Mouse (Mus musculus): ENCODE results near the gene Pilra.
A peak's percentile ranks its signal among the peaks of the same experiment; 100 is the strongest.

The Pilra gene

DNA sequence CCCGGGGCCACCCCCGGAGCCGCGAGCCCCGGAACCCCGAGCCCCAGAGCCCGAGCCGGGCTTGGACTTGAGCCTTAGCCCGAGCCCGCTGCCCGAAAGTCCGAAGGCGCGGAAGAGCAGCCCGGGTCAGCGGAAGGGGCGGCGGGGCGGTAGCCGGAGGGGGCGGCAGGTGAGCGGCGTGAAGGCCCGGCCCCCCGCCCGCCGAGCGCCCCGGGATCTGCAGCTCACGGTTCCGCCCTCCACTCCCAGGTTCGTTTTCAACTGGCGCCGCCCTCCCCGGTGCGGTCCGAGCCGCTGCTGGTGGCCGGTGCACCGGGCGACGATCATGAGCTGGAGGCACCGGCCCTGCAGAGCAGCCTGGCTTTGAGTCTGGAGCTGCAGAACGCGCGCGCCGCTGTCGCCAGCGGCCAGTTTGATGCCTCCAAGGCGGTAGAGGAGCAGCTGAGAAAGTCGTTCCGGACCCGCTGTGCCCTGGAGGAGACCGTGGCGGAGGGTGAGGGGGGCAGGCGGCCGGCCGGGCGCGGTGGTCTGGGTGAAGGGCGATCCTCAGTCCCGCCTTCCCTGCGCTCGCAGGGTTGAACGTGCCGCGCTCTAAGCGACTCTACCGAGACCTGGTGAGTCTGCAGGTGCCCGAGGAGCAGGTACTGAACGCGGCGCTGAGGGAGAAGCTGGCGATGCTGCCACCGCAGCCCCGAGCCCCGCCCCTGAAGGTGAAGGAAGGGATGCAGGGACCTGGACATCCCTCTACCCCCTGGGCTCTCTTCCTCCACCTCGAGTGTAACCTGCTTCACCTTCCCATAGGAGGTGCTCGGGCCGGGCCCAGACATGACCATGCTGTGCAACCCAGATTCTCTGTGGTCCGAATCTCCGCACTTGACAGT, 56.8 kb downstream of the Pilra start:
- peak; percentile 50 for DNase-seq (ENCODE audit: low spot score)

- DNase-seq (ENCODE audit: low spot score) = peak; percentile 100
Measured at GRCm38 (mm10) chr5:137778635-137779034, 57.4 kb downstream of the Pilra start, which contains the start of gene Ppp1r35. TSS of gene Ppp1r35 (plus strand) at chr5:137778849.

DNA sequence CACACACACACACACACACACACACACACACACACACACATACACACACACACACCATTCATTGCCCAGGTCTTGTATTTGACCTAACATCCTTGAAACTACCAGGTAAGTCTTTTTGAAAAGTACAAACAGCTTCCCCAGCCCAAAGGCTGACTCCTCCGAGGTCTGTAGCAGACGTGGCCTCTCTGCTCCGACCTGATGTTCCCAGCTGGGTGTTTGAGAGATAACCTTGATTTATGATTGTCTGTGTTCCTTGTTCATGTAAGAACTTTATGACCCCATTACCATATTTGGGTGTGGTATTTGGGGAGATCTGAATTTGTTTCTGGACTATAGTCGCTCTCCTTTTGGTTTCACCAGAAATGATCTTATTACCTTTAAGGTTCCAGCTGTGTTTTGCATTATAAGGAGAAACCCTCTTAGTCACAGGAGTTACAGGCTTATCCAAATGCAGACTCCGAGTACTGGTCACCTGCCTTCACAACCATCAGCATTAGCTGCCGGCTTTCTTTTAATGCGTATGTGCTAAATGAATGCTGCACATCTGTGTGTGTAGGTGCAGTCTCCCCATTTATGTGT, 58.7 kb downstream of the Pilra start:
- DNase-seq (ENCODE audit: low spot score) = no peak

DNA sequence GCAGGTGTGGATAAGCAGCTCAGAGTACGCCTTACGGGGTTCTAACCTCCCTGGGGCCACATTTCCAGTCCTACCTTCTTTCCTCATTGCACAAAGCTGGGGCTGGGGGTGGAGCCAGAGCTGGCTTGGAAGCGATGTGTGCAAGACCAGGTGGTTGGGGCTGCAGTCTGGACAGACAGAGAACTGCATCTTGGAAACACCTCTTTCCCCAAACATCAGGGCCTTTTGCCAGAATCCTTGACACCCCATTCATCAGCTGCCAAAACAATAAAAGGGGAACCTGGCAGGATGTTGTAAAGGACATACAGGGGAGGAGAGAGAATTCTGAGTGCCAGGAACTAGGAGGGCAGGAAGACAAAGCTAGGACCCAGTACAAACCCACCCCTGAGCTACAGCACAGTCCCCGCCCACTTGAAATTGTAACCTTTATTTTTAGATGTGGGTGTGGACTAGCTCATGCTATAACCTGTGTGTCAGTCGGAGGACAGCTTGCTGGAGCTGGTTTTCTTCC, 59.6 kb downstream of the Pilra start:
- no peak for DNase-seq (ENCODE audit: low spot score)

DNA sequence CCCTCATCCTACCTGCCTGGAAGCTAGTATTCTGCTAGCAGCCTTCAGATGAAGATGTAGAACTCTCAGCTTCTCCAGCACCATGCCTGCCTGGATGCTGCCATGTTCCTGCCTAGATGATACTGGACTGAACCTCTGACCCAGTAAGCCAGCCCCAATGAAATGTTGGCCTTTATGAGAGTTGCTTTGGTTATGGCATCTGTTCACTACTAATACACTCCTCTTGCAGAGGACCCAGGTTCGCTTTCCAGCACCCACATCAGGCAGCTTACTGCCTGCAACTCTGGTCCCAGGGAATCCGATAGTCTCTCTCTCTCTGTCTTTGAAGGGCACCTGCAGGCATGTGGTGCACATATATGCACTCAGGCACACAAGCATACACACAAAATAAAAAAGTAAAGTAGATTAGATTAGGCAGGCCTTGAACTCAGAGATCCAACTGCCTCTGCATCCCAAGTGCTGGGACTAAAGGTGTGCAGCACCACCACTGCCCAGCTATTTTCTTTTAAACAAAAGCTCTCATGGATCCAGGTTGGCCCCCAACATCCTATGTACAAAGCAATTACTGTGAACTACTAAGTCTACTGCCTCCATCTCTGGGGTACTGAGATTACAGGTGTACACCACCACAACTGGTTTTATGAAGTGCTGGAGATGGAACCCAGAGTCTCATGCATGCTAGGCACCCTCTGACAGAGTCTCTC, 60.3 kb downstream of the Pilra start:
- DNase-seq (ENCODE audit: low spot score) = no peak

DNA sequence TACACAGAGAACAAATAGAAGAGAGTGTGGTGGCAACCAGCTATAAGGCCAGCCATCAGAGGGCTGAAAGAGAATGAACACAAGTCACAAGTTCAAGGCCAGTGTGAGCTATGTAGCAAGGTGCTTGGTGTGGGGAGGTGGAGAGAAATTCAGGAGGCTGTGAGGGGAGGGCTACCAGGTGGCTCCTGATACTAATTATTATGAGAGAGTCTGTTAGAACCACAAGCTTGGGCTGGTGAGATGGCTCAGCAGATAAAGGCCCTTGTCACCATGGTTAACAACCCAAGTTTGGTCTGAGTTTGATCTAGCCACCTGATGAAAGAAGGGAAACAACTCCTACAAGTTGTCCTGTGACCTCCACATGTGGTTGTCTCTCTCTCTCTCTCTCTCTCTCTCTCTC, 63.3 kb downstream of the Pilra start:
- no peak for DNase-seq (ENCODE audit: low spot score)
